Mouse (Mus musculus) lung, embryonic 15.5 days (tissue): Measurements from ENCODE around the gene Eml6. TPM values are rescaled to one million over a fixed set of nuclear protein-coding genes. Genes with fewer than 3 reads are reported as not detected.

Experiments
- ATAC-seq: fragments of 200-750 bp; cut with Nextera tagmentation; 2 replicates; pipeline ENCODE4 v1.8.0; 2017; ENCODE audit warnings: moderate number of reproducible peaks, borderline replicate concordance; ENCODE audit not compliant: low FRiP score, low TSS enrichment; ENCODE audit errors: extremely low read depth
- H3K27ac ChIP-seq: fragments of 300-500 bp; sonication (generic); 2 replicates; pipeline ENCODE4 v1.5.1; 2015; ENCODE audit warnings: moderate library complexity, mild to moderate bottlenecking, inconsistent platforms
- H3K27me3 ChIP-seq: fragments of 300-500 bp; sonication (generic); 2 replicates; pipeline ENCODE4 v1.6.1; 2015; ENCODE audit warnings: inconsistent platforms
- H3K36me3 ChIP-seq: fragments of 300-500 bp; sonication (generic); 2 replicates; pipeline ENCODE4 v1.6.1; 2015; ENCODE audit warnings: inconsistent platforms
- H3K4me1 ChIP-seq: fragments of 300-500 bp; sonication (generic); 2 replicates; pipeline ENCODE4 v1.6.1; 2015; ENCODE audit warnings: inconsistent platforms
- H3K4me2 ChIP-seq: fragments of 300-500 bp; sonication (generic); 2 replicates; pipeline ENCODE4 v1.6.1; 2015; ENCODE audit warnings: inconsistent platforms, mild to moderate bottlenecking, moderate library complexity
- H3K4me3 ChIP-seq: fragments of 300-500 bp; sonication (generic); 2 replicates; pipeline ENCODE4 v1.5.1; 2015; ENCODE audit warnings: mild to moderate bottlenecking, inconsistent platforms
- H3K9ac ChIP-seq: fragments of 300-500 bp; sonication (generic); 2 replicates; pipeline ENCODE4 v1.6.1; 2015; ENCODE audit warnings: inconsistent platforms
- H3K9me3 ChIP-seq: fragments of 300-500 bp; sonication (generic); 2 replicates; pipeline ENCODE4 v1.6.1; 2016; ENCODE audit warnings: inconsistent platforms
- WGBS: fragments of 180-500 bp; shearing (Covaris S2); methylation state at CpG from one replicate; pipeline ENCODE4 v1.1.7; 2015; 5-methylcytosine and 5-hydroxymethylcytosine counted together
- polyA plus RNA-seq: library from polyadenylated mRNA; unstranded; fragments of >200 nt; fragmentation: Nextera tagmentation; extraction: Ambion mirVana; gene quantifications from 2 replicates; pipeline ENCODE4 v1.2.1, GENCODE M21; 2015

Gene Eml6
- 0.59 and 0.69 TPM in 2 replicates for polyA plus RNA-seq

DNA sequence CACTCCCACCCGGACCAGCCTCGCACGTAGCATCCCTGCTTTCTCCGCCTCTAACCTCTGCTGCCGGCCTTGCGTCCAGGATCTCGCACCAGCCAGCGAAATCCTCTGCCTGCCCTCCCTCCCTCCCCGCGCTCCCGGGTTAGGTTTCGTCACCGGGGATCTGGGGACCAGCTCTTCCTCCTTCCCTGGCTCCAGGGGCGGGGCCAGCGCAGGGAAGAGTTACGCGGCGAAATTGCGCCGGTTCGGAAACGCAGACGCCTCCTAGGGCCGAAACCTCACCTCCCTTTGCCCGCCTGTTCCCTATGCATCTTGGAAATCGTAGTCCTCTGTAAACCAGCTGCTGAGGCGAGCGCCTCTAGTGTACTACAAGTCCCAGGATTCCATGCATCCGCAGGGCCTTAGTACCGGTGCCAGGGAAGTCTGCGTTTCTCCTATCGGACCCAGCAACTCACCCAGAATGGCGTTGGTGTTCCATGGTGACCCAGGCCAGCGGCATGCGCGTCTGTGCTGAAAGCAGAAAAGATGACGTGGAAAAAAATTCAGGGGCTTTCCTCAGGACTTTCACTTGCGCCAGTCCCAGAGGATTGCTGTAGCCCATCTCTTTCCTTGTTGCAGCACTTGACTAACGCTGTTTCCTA lies at the start of gene Eml6:
Gene Eml6, minus strand, starts transcription at position 199 of the 638 bp plus-strand sequence.
- no peaks in the 10 kb centered on the region for H3K36me3 ChIP-seq
- H3K4me2 ChIP-seq: peak within 1 kb of the TSS; percentile 96
- under 1% methylated on average over 39 of the region's 39 CpGs for WGBS
- peaks cover 23% of the 10 kb centered on the region for H3K27me3 ChIP-seq
- peaks cover 13% of the 10 kb centered on the region; the same call in 1 of the 2 replicates for H3K4me1 ChIP-seq
- H3K4me3 ChIP-seq: peak within 1 kb of the TSS; percentile 57
- peak within 1 kb of the TSS; percentile 54 for H3K27ac ChIP-seq
- H3K9ac ChIP-seq: peak within 1 kb of the TSS; percentile 57
- no peaks in the 10 kb centered on the region for H3K9me3 ChIP-seq
- peak; percentile 100 for ATAC-seq

DNA sequence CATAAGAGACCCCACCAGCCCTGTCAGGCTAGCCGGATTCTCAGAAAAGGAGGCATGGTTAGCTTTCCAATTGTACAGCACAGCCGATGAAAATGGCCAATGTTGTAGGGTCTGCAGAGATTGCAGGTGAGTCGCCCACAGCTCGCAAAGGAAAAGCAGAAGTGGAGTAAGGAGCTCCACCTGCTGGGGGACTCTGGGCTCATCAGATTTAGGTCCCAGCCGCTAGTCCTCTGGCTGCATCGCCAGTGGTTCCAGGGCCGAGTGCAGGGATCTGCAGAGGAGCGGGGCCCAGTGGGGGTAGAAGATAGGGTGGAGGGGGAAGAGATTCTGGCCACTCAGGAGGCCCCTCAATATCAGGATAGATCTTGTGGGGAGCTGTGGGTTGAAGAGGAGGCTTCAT lies 31.5 kb upstream of the Eml6 start:
- H3K36me3 ChIP-seq: no peaks in the 10 kb centered on the region
- H3K27me3 ChIP-seq: no peaks in the 10 kb centered on the region
- 48% methylated on average over 8 of the region's 8 CpGs for WGBS
- ATAC-seq: no peak
- H3K27ac ChIP-seq: no peak overlapping the region
- H3K9ac ChIP-seq: no peak overlapping the region
- H3K4me1 ChIP-seq: no peaks in the 10 kb centered on the region
- no peak overlapping the region for H3K4me2 ChIP-seq
- H3K4me3 ChIP-seq: no peak overlapping the region
- no peaks in the 10 kb centered on the region for H3K9me3 ChIP-seq

DNA sequence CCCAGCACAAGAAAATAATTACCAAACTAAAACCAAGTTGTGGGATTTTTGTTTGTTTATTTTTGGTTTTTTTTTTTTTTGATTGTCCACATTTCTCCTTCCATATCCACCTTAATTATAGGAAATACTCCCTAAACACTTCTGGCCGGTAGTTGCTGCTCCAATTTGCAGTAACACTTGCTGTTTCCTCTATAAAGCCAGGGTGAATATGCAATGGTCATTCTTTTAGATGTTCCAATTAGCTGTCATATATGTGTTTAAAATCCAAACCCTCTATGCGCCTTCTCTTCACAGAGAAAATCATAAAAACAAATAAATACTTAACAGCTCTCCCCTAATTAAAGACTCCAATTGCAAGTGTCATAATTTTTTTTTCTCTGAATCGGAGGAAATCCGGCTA lies 689 bp downstream of the Eml6 start:
- no peak overlapping the region for H3K27ac ChIP-seq
- no peaks in the 10 kb centered on the region for H3K9me3 ChIP-seq
- H3K36me3 ChIP-seq: no peaks in the 10 kb centered on the region
- 6% methylated on average over 4 of the region's 4 CpGs for WGBS
- no peak overlapping the region for H3K9ac ChIP-seq
- ATAC-seq: no peak
- H3K4me1 ChIP-seq: peaks cover 13% of the 10 kb centered on the region; the same call in 1 of the 2 replicates
- H3K27me3 ChIP-seq: peaks cover 23% of the 10 kb centered on the region
- peak overlapping the region; percentile 96 for H3K4me2 ChIP-seq
- H3K4me3 ChIP-seq: peak overlapping the region; percentile 57

DNA sequence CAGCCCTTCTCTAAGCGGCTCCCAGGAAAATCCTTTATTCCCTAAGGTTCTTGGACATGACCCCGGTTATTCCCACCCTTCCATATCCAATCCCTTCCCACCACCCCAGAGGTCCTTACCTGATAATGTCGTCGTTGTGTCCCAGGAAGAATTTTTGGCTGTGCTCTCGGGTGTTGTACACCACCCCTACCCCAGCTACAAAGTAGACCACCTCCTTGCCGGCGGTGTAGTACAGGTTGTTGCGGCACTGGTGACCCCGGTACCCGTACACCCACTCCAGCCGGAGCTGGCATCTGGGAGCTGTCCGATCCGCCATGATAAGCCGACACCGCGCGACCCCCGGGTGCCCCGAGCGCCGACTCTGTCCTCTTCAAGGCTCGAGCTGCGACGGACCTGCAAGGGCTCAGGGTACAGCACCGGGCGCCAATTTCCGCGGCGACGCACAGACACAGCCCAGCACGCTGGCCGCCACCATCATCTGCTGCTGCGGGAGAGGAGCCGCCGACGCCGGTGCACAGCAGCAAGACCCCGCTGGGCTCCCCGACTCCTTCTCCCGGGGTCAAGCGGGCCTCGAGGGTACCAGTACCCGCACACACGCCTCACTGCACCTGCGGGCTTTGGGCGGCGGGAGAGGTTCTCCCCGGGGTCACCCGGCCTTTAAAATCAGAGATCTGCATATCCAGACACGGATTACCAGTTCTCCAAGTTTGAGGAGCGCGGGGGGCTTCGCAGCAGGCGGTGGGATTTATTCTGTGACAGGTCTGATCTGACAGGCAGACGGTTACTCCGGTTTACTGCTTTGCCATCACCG lies 1.4 kb downstream of the Eml6 start:
- Histone ChIP-seq H3K9me3 (no peaks in the 10 kb centered on the region), H3K36me3 (no peaks in the 10 kb centered on the region), H3K4me1 (peaks cover 13% of the 10 kb centered on the region; the same call in 1 of the 2 replicates), H3K9ac (peak overlapping the region; percentile 33), H3K4me2 (peak overlapping the region; percentile 96), H3K27ac (no peak overlapping the region), H3K27me3 (peaks cover 23% of the 10 kb centered on the region), H3K4me3 (peak overlapping the region; percentile 57)
- ATAC-seq: no peak
- WGBS: 1% methylated on average over 57 of the region's 57 CpGs

DNA sequence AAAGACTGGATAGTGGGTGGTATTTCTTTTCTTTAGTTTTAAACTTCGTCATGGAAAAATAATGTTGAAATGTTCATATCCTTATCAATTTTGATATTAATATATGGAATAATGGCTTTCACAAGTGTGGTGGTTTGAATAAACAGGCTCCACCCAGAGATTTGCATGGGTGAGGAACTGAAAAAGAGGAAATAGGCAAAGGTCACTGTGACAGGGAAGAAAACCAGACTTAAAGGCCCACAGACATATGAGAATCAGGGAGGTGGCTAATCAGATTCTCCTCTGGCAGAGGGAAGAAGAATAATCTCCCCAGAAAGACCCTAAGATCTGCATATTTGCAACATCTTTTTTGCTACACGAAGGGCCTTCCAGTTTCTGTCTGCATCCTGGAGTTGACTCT lies 39.6 kb downstream of the Eml6 start:
- H3K9me3 ChIP-seq: no peaks in the 10 kb centered on the region
- no peak overlapping the region for H3K27ac ChIP-seq
- H3K4me1 ChIP-seq: no peaks in the 10 kb centered on the region
- no peak overlapping the region for H3K4me3 ChIP-seq
- H3K4me2 ChIP-seq: no peak overlapping the region
- 60% methylated on average over 2 of the region's 2 CpGs for WGBS
- no peak for ATAC-seq
- H3K9ac ChIP-seq: no peak overlapping the region
- H3K27me3 ChIP-seq: no peaks in the 10 kb centered on the region
- H3K36me3 ChIP-seq: no peaks in the 10 kb centered on the region

DNA sequence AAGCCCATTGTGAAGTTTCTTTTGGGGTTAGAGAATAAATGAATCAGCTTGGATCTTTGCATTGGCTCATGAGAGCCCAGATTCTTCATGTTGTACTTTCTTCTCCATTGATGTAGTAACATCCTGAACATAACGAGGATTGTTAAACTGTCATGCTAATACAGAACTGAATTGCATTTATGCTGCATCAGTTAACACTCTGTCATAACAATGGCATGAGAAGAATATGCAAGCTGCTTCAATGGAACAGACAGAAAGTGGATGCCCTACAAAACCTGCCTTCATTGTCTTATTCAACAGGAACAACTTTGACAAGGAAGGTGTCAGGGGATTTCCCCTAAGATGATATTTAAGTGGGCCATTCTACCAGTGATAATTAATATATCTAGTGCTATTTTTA lies 57.0 kb downstream of the Eml6 start:
- Histone ChIP-seq H3K9ac (no peak overlapping the region), H3K4me3 (no peak overlapping the region), H3K27me3 (no peaks in the 10 kb centered on the region), H3K4me2 (no peak overlapping the region), H3K9me3 (no peaks in the 10 kb centered on the region), H3K4me1 (no peaks in the 10 kb centered on the region), H3K36me3 (no peaks in the 10 kb centered on the region), H3K27ac (no peak overlapping the region)
- ATAC-seq: no peak
- WGBS: 78% methylated on average over 1 of the region's 1 CpGs

DNA sequence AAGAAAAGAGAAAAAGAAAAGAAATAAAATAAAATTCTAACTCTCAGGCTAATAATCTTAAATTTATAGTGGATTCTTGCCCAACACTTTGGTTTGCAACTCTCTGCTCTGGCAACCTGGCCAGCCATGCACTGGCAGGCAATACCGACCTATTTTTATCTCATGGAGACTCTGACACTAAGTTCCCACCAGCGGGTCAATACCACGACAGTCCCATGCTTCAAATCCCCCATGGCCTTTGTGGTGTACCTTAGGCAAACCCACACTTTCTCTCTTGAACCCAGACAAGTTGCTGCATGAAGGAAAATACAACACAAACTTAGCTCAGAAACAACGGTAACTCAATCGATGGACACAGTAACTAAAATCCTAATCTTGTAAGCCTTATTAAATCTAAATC lies 66.5 kb downstream of the Eml6 start:
- H3K4me2 ChIP-seq: no peak overlapping the region
- ATAC-seq: no peak
- H3K27ac ChIP-seq: no peak overlapping the region
- H3K27me3 ChIP-seq: no peaks in the 10 kb centered on the region
- H3K9me3 ChIP-seq: no peaks in the 10 kb centered on the region
- WGBS: 87% methylated on average over 5 of the region's 5 CpGs
- H3K36me3 ChIP-seq: no peaks in the 10 kb centered on the region
- no peaks in the 10 kb centered on the region for H3K4me1 ChIP-seq
- H3K4me3 ChIP-seq: no peak overlapping the region
- no peak overlapping the region for H3K9ac ChIP-seq

DNA sequence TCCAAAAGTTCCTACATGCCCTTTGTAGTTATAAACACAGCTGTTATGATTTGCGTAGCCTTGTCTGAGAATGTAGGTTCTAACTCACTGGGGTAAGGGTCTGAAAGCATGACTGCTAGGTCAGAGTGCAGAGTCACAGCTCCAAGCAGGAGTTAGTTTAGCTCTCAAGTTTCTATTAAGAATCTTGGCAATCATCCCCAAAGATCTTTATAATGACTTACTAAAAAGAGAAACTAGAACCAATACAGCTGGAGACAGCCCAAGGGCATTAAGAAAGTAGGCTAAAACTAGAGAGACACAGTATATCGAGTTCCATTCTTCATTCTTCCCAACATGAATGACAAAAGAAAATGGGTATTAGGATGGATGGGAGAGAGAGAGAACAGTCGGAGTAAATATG lies 81.2 kb downstream of the Eml6 start:
- Histone ChIP-seq H3K9me3 (no peaks in the 10 kb centered on the region), H3K4me1 (no peaks in the 10 kb centered on the region), H3K4me2 (no peak overlapping the region), H3K27ac (no peak overlapping the region), H3K27me3 (no peaks in the 10 kb centered on the region), H3K4me3 (no peak overlapping the region), H3K9ac (no peak overlapping the region), H3K36me3 (no peaks in the 10 kb centered on the region)
- 75% methylated on average over 3 of the region's 3 CpGs for WGBS
- ATAC-seq: no peak

DNA sequence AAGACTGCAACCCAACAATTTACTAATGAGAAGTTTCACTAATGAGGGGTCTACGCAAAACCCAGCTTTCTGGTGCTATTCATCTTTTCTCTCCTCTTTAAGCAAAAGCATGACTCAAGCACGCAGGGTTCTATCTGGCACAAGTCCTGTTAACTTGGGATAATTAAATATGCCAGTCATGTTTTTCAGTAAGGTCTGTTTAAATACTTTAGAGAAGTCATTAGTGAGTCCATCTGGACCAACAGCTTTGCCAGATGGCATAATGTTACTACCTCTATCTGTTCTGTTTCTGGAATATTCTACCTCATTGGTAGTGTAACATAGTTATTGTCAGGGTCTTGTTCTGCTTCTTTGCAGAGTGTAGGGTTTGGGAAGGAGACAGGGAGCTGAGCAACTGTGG lies 101.5 kb downstream of the Eml6 start:
- WGBS: 83% methylated on average over 2 of the region's 2 CpGs
- Histone ChIP-seq H3K4me2 (no peak overlapping the region), H3K27ac (no peak overlapping the region), H3K4me1 (no peaks in the 10 kb centered on the region), H3K36me3 (no peaks in the 10 kb centered on the region), H3K4me3 (no peak overlapping the region), H3K27me3 (no peaks in the 10 kb centered on the region), H3K9ac (no peak overlapping the region), H3K9me3 (no peaks in the 10 kb centered on the region)
- no peak for ATAC-seq

DNA sequence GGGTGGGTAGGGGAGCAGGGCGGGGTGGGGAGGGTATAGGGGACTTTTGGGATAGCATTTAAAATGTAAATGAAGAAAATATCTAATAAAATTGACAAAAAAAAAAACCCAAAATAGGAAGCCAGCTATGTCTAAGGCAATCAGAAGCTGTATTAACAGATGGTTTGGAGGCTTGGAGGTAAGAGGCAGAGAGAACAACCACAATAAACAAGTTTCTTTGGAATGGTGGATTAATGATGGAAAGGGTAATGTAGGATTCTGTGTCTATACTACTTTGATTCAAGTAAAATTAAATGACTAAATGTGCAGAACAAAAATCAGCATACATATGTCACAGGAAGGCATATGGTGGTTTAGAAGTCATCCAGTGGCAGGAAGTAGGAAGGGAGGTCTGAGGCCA lies 102.0 kb downstream of the Eml6 start:
- Histone ChIP-seq H3K9ac (no peak overlapping the region), H3K9me3 (no peaks in the 10 kb centered on the region), H3K36me3 (no peaks in the 10 kb centered on the region), H3K4me2 (no peak overlapping the region), H3K4me1 (no peaks in the 10 kb centered on the region), H3K4me3 (no peak overlapping the region), H3K27me3 (no peaks in the 10 kb centered on the region), H3K27ac (no peak overlapping the region)
- WGBS: 63% methylated on average over 1 of the region's 1 CpGs
- no peak for ATAC-seq

DNA sequence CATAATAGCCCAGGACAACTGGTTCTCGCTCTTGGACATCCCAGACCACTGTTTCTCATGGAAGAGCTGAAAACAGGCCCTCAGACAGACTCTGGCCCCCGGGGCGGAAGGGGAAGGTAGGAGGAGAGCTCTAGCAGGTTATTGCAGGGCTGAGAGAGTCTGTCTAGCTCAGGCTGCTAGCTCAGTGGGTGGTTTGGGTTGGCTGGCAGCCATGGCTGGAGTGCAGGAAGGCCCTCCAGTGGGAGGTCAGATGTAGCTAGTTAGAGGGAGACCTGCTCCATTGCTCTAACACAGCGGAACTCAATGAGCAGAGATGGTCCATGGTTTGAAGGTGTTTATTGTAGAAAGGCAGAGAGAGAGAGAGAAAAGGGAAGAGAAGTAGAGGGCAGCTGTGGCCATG lies 112.7 kb downstream of the Eml6 start:
- no peaks in the 10 kb centered on the region for H3K9me3 ChIP-seq
- H3K9ac ChIP-seq: no peak overlapping the region
- H3K4me1 ChIP-seq: no peaks in the 10 kb centered on the region
- no peak for ATAC-seq
- H3K36me3 ChIP-seq: no peaks in the 10 kb centered on the region
- no peak overlapping the region for H3K4me2 ChIP-seq
- H3K4me3 ChIP-seq: no peak overlapping the region
- no peaks in the 10 kb centered on the region for H3K27me3 ChIP-seq
- H3K27ac ChIP-seq: no peak overlapping the region
- 80% methylated on average over 4 of the region's 4 CpGs for WGBS

DNA sequence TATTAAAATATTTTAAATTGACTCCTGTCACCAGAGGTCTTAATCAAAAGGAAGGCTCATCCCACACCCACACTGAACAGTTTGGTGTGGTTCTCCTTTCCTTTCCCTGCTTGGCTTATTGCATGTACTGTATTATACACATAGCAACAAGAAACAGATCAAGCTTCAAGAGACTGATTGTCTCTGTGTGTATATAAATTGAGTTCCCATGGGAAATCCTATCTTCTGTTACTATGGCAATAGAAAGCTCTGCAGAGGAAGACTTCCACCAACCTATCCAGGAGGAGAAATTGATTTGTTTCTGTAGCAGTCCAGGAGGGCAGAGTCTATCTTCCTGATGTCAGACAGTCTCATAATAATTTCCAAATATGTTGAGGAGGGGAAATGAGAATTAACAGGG lies 116.5 kb downstream of the Eml6 start:
- Histone ChIP-seq H3K4me3 (no peak overlapping the region), H3K4me1 (no peaks in the 10 kb centered on the region), H3K9me3 (no peaks in the 10 kb centered on the region), H3K9ac (no peak overlapping the region), H3K4me2 (no peak overlapping the region), H3K36me3 (no peaks in the 10 kb centered on the region), H3K27ac (no peak overlapping the region), H3K27me3 (no peaks in the 10 kb centered on the region)
- ATAC-seq: no peak
